Comparison of ENCODE assay signal across 12 mouse cellular contexts in genomic region chr8:120328361-120329022, GRCm38 (mm10).
A peak's percentile ranks its signal among the peaks of the same experiment; 100 is the strongest.
DNase-seq lines count a peak whose midpoint lies in the region; ATAC-seq and TF ChIP-seq lines count a peak whose summit lies in the region.
"Had no signal": no experiment of that assay in that cellular context is flagged by ENCODE, and none has a peak within 500 bp of the region (broad histone marks: within the 10 kb centered on the region; RNA-seq: fewer than 3 reads in every experiment).

No protein-coding gene starts in this region.

- no peak for TF ChIP-seq POLR2A in heart, adult 2 months (IDR thresholded peaks at IDR 0.05; ENCODE audit: insufficient read depth, low read depth, low read length)
- no peak for TF ChIP-seq POLR2A in testis, adult 2 months (IDR thresholded peaks at IDR 0.05; ENCODE audit: control insufficient read depth, low read depth, low read length)

- H3K36me3 ChIP-seq in heart, embryonic 13.5 days = no peaks in the 10 kb centered on the region
- H3K36me3 ChIP-seq in heart, adult 2 months (ENCODE audit: control insufficient read depth, insufficient read depth, low read length) = no peaks in the 10 kb centered on the region
- no peaks in the 10 kb centered on the region for H3K36me3 ChIP-seq in testis, adult 2 months (ENCODE audit: control insufficient read depth, insufficient read depth, low read length)
- H3K36me3 ChIP-seq: G1E; kidney, embryonic 15.5 days; limb, embryonic 13.5 days; neural tube, embryonic 12.5 days had no signal

- H3K79me2 ChIP-seq in heart, adult 2 months (replicated peaks; ENCODE audit: control insufficient read depth, insufficient read depth, low read length) = no peaks in the 10 kb centered on the region

- intact Hi-C loops in heart, adult 2 months (cut with DNase I) = no loop called here

- peaks cover 59% of the 10 kb centered on the region for H3K4me1 ChIP-seq in heart, embryonic 13.5 days
- peaks cover 16% of the 10 kb centered on the region for H3K4me1 ChIP-seq in heart, adult 2 months (ENCODE audit: control insufficient read depth, insufficient read depth, low read length)
- peaks cover 14% of the 10 kb centered on the region for H3K4me1 ChIP-seq in testis, adult 2 months (ENCODE audit: control insufficient read depth, insufficient read depth, low read length)

- H3K9ac ChIP-seq in heart, embryonic 13.5 days = 0 out of 2 replicates have a peak overlapping the region, but pooled peaks have one; percentile 1
- H3K9ac ChIP-seq in heart, adult 2 months (ENCODE audit: low read depth, low read length) = no peak overlapping the region
- H3K9ac ChIP-seq: kidney, embryonic 15.5 days; limb, embryonic 13.5 days; lung, embryonic 14.5 days; neural tube, embryonic 12.5 days had no signal

- DNase-seq in heart, adult 2 months = no peak
- DNase-seq in testis, postnatal 10 days (ENCODE audit: low spot score) = no peak
- DNase-seq in thymus, postnatal 0 days (ENCODE audit: low spot score) = no peak
- DNase-seq in lung, postnatal 10 days = no peak
- DNase-seq: lung, embryonic 14.5 days had no signal

- no peaks in the 10 kb centered on the region for H3K27me3 ChIP-seq in heart, embryonic 13.5 days (replicated peaks)
- H3K27me3 ChIP-seq in heart, adult 2 months (ENCODE audit: control insufficient read depth, insufficient read depth, low read length) = no peaks in the 10 kb centered on the region
- no peaks in the 10 kb centered on the region for H3K27me3 ChIP-seq in testis, adult 2 months (ENCODE audit: control insufficient read depth, insufficient read depth, low read length)
- H3K27me3 ChIP-seq: kidney, embryonic 15.5 days; limb, embryonic 13.5 days; neural tube, embryonic 12.5 days had no signal

- no peak overlapping the region for H3K4me2 ChIP-seq in heart, embryonic 13.5 days
- H3K4me2 ChIP-seq: kidney, embryonic 15.5 days; limb, embryonic 13.5 days; lung, embryonic 14.5 days; neural tube, embryonic 12.5 days had no signal

- TF ChIP-seq EP300 in heart, adult 2 months (IDR thresholded peaks at IDR 0.05; ENCODE audit: insufficient read depth, low read depth, low read length) = no peak

- TF ChIP-seq CTCF in heart, adult 2 months (IDR thresholded peaks at IDR 0.05) = no peak
- TF ChIP-seq CTCF in testis, adult 2 months (IDR thresholded peaks at IDR 0.05; ENCODE audit: control insufficient read depth, insufficient read depth, insufficient replicate concordance, low read depth, low read length) = no peak

- no peaks in the 10 kb centered on the region for H3K9me3 ChIP-seq in heart, embryonic 13.5 days
- H3K9me3 ChIP-seq: G1E; kidney, embryonic 15.5 days; limb, embryonic 13.5 days; neural tube, embryonic 12.5 days had no signal

- no peak overlapping the region for H3K4me3 ChIP-seq in heart, embryonic 13.5 days
- no peak overlapping the region for H3K4me3 ChIP-seq in heart, adult 2 months
- H3K4me3 ChIP-seq in testis, adult 2 months (ENCODE audit: control insufficient read depth, low read depth, low read length) = no peak overlapping the region
- H3K4me3 ChIP-seq: kidney, embryonic 15.5 days; limb, embryonic 13.5 days; neural tube, embryonic 12.5 days had no signal

- no peak overlapping the region for H3K27ac ChIP-seq in heart, embryonic 13.5 days (replicated peaks)
- H3K27ac ChIP-seq in heart, adult 2 months = no peak overlapping the region
- H3K27ac ChIP-seq in testis, adult 2 months (ENCODE audit: control insufficient read depth, insufficient read depth, low read depth, low read length) = peak overlapping the region; percentile 77
- H3K27ac ChIP-seq: kidney, embryonic 15.5 days; limb, embryonic 13.5 days; neural tube, embryonic 12.5 days had no signal

- 73% methylated on average over 13 of the region's 13 CpGs for WGBS in heart, embryonic 13.5 days
- 88% methylated on average over 13 of the region's 13 CpGs for WGBS in heart, adult 2 months

- no peak for ATAC-seq in heart, embryonic 13.5 days (ENCODE audit: extremely low read depth, insufficient number of reproducible peaks, low FRiP score, low TSS enrichment)
- peak; percentile 64 for ATAC-seq in erythroid progenitor cell, adult 5-6 weeks (replicated peaks; ENCODE audit: low FRiP score, poor library complexity, severe bottlenecking)
